Mouse (Mus musculus): ENCODE measurements around the gene Isoc2b.

DNA sequence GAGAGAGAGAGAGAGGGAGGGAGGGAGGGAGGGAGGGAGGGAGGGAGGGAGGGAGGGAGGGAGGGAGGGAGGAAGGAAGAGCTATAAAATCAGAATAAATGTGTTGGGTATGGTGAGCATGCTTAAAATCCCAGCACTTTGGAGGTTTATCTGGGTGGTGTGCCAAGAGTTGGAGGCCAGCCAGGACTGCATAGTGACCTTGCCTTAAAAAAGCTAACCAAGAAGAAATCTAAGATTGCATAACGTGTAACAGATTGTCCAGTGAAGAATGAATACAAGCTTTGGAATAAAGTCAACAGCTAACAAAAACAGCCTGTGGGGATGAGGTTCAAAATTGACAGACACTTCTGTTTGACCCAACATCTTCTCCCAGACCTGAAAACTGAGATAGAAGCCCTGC is 7.0 kb downstream of the Isoc2b start:
- TF ChIP-seq POLR2A (IDR thresholded peaks at IDR 0.05; ENCODE audit: insufficient read depth, low read depth, low read length) (no peak), CTCF (IDR thresholded peaks at IDR 0.05; ENCODE audit: insufficient read depth, low read depth, low read length) (no peak)

Measured in olfactory bulb, adult 2 months (tissue).